Comparison of ENCODE assay signal across 7 mouse cellular contexts in genomic region chr15:97246911-97247790, GRCm38 (mm10). TPM values are rescaled to one million over a fixed set of nuclear protein-coding genes. Genes with fewer than 3 reads are reported as not detected.
A peak's percentile ranks its signal among the peaks of the same experiment; 100 is the strongest.
DNase-seq lines count a peak whose midpoint lies in the region; ATAC-seq lines count a peak whose summit lies in the region.

Gene Pced1b (plus strand): TSS chr15:97247107.
Gene Amigo2 (minus strand): TSS chr15:97247287.

- peak within 1 kb of the TSS; percentile 80 for H3K27ac ChIP-seq in limb, embryonic 15.5 days
- peak within 1 kb of the TSS; percentile 83 for H3K27ac ChIP-seq in midbrain, embryonic 15.5 days

- peak; percentile 71 to 73 for DNase-seq in adrenal gland, adult 18-20 months (ENCODE audit: low spot score in 2 of 2)
- peak; percentile 66 for DNase-seq in embryo, embryonic 9.5 days (ENCODE audit: extremely low spot score)
- DNase-seq in heart, adult 18-20 months = peak; percentile 69 to 81
- peak; percentile 69 for DNase-seq in kidney, adult 18-20 months
- DNase-seq in spleen, postnatal 4 days (ENCODE audit: low spot score in 2 of 2) = peak; percentile 61 to 86

- peak; percentile 79 for ATAC-seq in limb, embryonic 15.5 days (ENCODE audit: insufficient number of reproducible peaks, low FRiP score, low TSS enrichment, low read depth)
- peak; percentile 94 for ATAC-seq in midbrain, embryonic 15.5 days (replicated peaks)

- H3K36me3 ChIP-seq in limb, embryonic 15.5 days = no peaks in the 10 kb centered on the region
- no peaks in the 10 kb centered on the region for H3K36me3 ChIP-seq in midbrain, embryonic 15.5 days (replicated peaks)

- peak within 1 kb of the TSS; percentile 93 for H3K4me2 ChIP-seq in limb, embryonic 15.5 days
- peak within 1 kb of the TSS; percentile 85 for H3K4me2 ChIP-seq in midbrain, embryonic 15.5 days

- no peaks in the 10 kb centered on the region for H3K9me3 ChIP-seq in limb, embryonic 15.5 days
- H3K9me3 ChIP-seq in midbrain, embryonic 15.5 days = no peaks in the 10 kb centered on the region

- H3K9ac ChIP-seq in limb, embryonic 15.5 days = peak within 1 kb of the TSS; percentile 79
- H3K9ac ChIP-seq in midbrain, embryonic 15.5 days = peak within 1 kb of the TSS; percentile 81

- WGBS in limb, embryonic 15.5 days = under 1% methylated on average over 86 of the region's 125 CpGs
- under 1% methylated on average over 108 of the region's 125 CpGs for WGBS in midbrain, embryonic 15.5 days

- H3K4me3 ChIP-seq in limb, embryonic 15.5 days = peak within 1 kb of the TSS; percentile 79
- H3K4me3 ChIP-seq in midbrain, embryonic 15.5 days = peak within 1 kb of the TSS; percentile 60

- peaks cover 18% of the 10 kb centered on the region for H3K4me1 ChIP-seq in limb, embryonic 15.5 days
- H3K4me1 ChIP-seq in midbrain, embryonic 15.5 days = peaks cover 47% of the 10 kb centered on the region

- peaks cover 14% of the 10 kb centered on the region; the same call in 1 of the 2 replicates for H3K27me3 ChIP-seq in limb, embryonic 15.5 days
- peaks cover 11% of the 10 kb centered on the region; the same call in 1 of the 2 replicates for H3K27me3 ChIP-seq in midbrain, embryonic 15.5 days (replicated peaks)

RNA-seq across cellular contexts. Expression of gene Pced1b, which starts in this region (rescaled TPM):
- total RNA-seq in adrenal gland, adult 18-20 months (2021) = 10 to 100 TPM; 15.9 to 17.9 TPM
- total RNA-seq in heart, adult 18-20 months (2021) = 1 to 10 TPM; 1.9 to 4.4 TPM
- polyA plus RNA-seq in limb, embryonic 15.5 days (2015; fragmentation: Nextera tagmentation; extraction: Ambion mirVana) = 3.5 and 3.6 TPM in 2 replicates
- 5.7 and 6.2 TPM in 2 replicates for polyA plus RNA-seq in midbrain, embryonic 15.5 days (2015; fragmentation: Nextera tagmentation; extraction: Ambion mirVana)

RNA-seq across cellular contexts. Expression of gene Amigo2, which starts in this region (rescaled TPM):
- total RNA-seq in adrenal gland, adult 18-20 months (2021) = 1 to 10 TPM; 5.7 to 9.0 TPM
- total RNA-seq in heart, adult 18-20 months (2021) = 1 to 10 TPM; 4.6 to 5.5 TPM
- 3.4 and 5.1 TPM in 2 replicates for polyA plus RNA-seq in limb, embryonic 15.5 days (2015; fragmentation: Nextera tagmentation; extraction: Ambion mirVana)
- polyA plus RNA-seq in midbrain, embryonic 15.5 days (2015; fragmentation: Nextera tagmentation; extraction: Ambion mirVana) = 17.2 and 18.3 TPM in 2 replicates

Comparison
In these comparisons a context has a peak if more than half of its experiments do, and no peak if none do; other contexts are left out.
1. Peak in every context shown above with its lines: DNase-seq, ATAC-seq, H3K4me3 ChIP-seq and H3K27ac ChIP-seq.